Mouse (Mus musculus) megakaryocyte, embryonic 14.5 days (primary cell): ENCODE measurements around the gene Slc25a44. TPM values are rescaled to one million over a fixed set of nuclear protein-coding genes. Genes with fewer than 3 reads are reported as not detected.

Experiments
- H3K27me3 ChIP-seq: replicated peaks from 2 replicates; pipeline ENCODE3; 2012; ENCODE audit warnings: inconsistent platforms
- H3K36me3 ChIP-seq: replicated peaks from 2 replicates; pipeline ENCODE3; 2012; ENCODE audit warnings: low read length, inconsistent platforms, mixed read lengths
- H3K4me1 ChIP-seq: 2 replicates; pipeline ENCODE4 v1.6.1; 2012; ENCODE audit warnings: inconsistent platforms
- H3K4me3 ChIP-seq: replicated peaks from 2 replicates; pipeline ENCODE3; 2012; ENCODE audit warnings: moderate library complexity, mild to moderate bottlenecking, inconsistent platforms
- H3K9me3 ChIP-seq: 2 replicates; pipeline ENCODE4 v1.6.1; 2012; ENCODE audit warnings: inconsistent platforms
- FLI1 ChIP-seq: IDR thresholded peaks from 2 replicates; pipeline ENCODE4 v1.6.1; 2012; ENCODE audit warnings: low read length, inconsistent platforms, mixed read lengths
- GATA1 ChIP-seq: IDR thresholded peaks from 3 replicates; pipeline ENCODE4 v1.6.1; 2012; ENCODE audit warnings: mixed read lengths, low read length, inconsistent platforms, borderline replicate concordance
- polyA plus RNA-seq: library from polyadenylated mRNA; stranded (reverse); fragments of >175 nt; gene quantifications from 2 replicates; pipeline ENCODE4 v1.2.3, GENCODE M21; 2012; ENCODE audit warnings: low replicate concordance; ENCODE audit not compliant: insufficient read depth

The Slc25a44 gene
- polyA plus RNA-seq, 1 experiment = 6.7 TPM

DNA sequence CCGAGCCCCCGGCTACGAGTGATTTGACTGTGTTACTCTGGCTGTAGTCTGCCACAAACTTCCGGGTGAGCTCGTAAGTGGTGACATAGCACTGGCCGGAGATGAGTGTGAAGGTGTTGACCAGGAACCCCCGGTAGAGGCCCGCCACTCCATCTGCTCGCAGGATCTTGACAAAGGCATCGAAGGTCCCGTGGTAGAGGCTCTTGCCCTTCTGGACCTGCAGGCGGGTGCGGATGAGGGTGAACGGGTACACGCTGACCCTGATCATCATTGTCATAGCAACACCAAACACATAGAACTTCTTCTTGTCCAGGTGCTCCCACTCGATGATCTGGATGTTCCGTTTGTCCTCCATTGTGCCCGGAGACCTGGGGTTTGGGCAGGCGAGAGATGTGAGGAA is 4.2 kb downstream of the Slc25a44 start:
- Histone ChIP-seq H3K9me3 (no peaks in the 10 kb centered on the region), H3K4me3 (peak overlapping the region; percentile 6), H3K4me1 (peaks cover 87% of the 10 kb centered on the region), H3K27me3 (no peaks in the 10 kb centered on the region), H3K36me3 (peaks cover 59% of the 10 kb centered on the region)
- no peak for TF ChIP-seq FLI1
- no peak for TF ChIP-seq GATA1

DNA sequence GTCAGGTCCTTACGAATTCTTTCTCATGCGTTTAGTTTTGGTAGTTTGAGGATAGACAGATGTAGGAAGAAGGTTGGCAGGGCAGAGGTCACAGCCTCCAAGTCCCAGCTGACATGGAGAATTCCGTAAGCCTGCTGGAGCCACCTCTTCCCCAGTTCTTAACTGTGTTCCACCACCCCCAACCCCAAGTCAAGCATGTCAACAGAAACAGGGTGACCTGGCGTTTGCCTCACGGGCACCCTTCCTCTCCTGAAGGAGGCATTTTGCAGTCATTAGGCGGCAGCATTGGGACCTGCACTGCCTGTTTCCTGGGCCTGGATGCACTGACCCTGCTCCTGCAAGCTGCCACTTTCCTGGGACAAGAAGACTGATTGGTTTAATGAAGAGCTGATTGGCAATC is 6.9 kb downstream of the Slc25a44 start:
- TF ChIP-seq FLI1 (no peak), GATA1 (no peak)

DNA sequence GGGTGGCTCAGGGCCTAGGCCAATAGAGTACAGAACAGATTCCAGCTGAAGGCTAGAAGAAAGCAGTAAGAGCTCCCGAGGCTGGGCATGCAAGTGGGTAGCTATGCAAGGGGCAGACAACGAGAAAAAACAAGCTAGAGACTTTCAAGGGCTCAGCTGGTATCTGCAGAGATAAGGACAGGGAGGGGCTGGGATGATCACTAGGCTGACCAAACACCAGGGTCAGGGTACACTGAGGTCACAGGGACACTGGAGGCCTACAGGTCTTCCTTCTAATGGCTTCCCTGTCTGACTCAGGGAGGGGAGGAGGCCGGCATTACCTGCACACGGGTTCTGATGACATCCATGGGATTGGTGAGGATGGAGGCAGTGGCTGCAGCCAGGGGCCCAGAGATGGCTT is 9.3 kb downstream of the Slc25a44 start:
- Histone ChIP-seq H3K4me3 (no peak overlapping the region), H3K36me3 (peaks cover 99% of the 10 kb centered on the region), H3K27me3 (no peaks in the 10 kb centered on the region), H3K4me1 (peaks cover 82% of the 10 kb centered on the region), H3K9me3 (no peaks in the 10 kb centered on the region)
- TF ChIP-seq FLI1 = no peak
- TF ChIP-seq GATA1 = no peak

More for the DNA sequence above, 6.9 kb downstream of the Slc25a44 start:
- Histone ChIP-seq H3K4me3 (peak overlapping the region; percentile 31), H3K4me1 (peaks cover 87% of the 10 kb centered on the region), H3K9me3 (no peaks in the 10 kb centered on the region), H3K27me3 (no peaks in the 10 kb centered on the region), H3K36me3 (peaks cover 87% of the 10 kb centered on the region)

DNA sequence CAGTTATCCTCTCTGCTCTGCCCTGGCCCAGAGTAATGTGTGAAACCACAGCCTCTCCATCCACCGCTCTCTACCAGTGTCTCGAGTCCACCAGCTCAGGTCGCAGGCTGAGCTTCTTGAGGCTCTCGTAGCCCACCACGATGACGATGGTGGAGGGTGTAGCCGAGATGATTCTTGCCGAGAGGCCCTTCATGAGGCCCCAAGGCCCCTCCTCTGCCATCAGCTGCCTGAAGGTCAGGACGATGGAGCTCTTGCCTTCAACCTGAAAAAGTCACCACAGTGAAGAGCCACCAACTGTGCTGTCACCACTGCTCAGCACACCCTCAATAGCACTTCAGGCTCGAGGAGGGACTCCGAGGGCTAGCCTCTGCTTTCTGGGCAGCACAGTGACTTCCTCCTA is 12.3 kb downstream of the Slc25a44 start:
- no peak overlapping the region for H3K4me3 ChIP-seq
- peaks cover 68% of the 10 kb centered on the region for H3K36me3 ChIP-seq

DNA sequence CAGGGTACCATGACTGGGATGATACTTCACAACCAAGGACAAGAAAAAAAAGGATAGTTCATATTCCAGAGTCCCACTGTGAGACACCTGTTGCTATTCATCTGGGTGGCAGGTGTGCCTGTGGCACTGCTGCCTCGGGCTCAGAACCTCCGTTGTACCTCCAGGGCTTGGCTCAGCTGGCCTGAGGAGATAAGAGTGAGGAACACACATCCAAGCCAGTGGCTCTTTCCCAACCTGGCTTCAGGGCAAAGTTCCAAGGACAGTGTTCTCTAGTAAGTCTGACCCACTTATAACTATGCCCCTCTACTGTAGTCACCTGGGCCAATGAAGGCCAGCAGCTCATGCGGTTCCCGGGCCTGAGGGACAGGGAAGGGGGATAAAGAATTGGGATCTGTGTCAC is 13.3 kb downstream of the Slc25a44 start:
- no peak overlapping the region for H3K4me3 ChIP-seq
- H3K27me3 ChIP-seq = no peaks in the 10 kb centered on the region
- TF ChIP-seq GATA1 (no peak), FLI1 (no peak)
- peaks cover 59% of the 10 kb centered on the region for H3K36me3 ChIP-seq
- H3K9me3 ChIP-seq = no peaks in the 10 kb centered on the region
- peaks cover 79% of the 10 kb centered on the region for H3K4me1 ChIP-seq

More for the DNA sequence above, 12.3 kb downstream of the Slc25a44 start:
- peaks cover 79% of the 10 kb centered on the region for H3K4me1 ChIP-seq
- TF ChIP-seq GATA1 (no peak), FLI1 (no peak)
- H3K9me3 ChIP-seq = no peaks in the 10 kb centered on the region
- H3K27me3 ChIP-seq = no peaks in the 10 kb centered on the region

DNA sequence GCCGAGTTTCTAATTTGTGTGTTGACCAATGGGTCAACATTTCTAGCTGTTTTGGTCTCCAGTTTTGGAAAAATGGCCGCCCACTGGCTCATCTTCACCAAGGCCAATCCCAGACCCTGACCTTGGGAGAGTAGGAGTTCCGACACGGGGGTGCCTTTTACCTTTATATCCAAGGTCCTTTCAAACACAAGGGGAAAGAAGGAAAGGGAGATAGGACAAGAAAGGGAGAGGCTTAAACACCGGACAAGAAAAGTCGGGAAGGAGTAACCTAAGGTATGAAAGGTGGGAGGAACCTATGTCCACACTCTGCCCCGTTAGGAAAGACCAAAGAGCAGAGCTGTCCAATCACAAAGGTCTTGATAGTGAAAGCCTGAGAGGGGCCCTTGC is 14.3 kb downstream of the Slc25a44 start:
- H3K4me1 ChIP-seq = peaks cover 75% of the 10 kb centered on the region
- TF ChIP-seq GATA1 (no peak), FLI1 (no peak)
- H3K27me3 ChIP-seq = no peaks in the 10 kb centered on the region
- peaks cover 48% of the 10 kb centered on the region for H3K36me3 ChIP-seq
- H3K4me3 ChIP-seq = peak overlapping the region; percentile 92
- no peaks in the 10 kb centered on the region for H3K9me3 ChIP-seq

DNA sequence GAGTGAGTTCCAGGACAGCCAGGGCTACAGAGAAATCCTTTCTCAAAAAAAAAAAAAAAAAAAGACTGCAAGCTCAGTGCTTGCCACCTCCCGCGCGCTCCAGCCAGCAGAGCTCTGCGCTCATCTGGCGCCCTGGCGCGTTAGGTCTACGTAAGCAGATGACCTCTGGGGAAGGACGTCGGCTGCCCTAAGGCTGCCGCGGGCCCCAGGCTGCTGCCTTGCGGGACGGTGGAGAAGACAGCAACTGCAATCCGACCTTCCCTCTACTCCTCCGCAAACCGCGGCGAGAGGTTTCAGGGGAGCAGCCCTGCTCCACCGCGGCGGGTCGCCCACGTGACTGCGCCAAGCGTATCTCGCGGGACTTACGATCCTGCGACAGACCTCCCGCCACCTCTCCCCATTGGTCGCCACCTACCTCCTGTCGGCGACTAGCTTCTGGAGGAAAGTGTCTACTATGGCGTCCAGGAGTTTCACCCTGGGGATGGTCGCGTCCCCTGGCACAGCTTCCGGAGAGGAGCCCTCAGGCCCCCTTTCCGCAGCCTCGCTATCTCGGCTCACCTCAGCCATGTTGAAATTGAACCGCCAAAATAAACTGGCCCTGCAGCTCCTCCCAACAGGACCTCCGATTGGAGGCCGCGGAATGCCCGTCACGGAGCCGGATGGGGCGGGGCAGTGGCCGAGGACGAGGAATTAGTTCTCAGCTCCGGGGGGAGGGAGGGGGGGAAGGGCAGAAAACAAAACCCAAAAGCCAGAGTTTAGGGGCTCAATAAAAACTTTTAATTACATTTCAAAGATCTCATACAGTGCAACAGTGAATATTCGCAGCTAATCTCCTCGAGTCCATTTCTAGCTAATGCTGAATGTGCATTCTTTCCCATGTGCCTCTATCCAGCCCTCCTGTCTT is 14.9 kb downstream of the Slc25a44 start, which contains the start of gene Pmf1:
Pmf1 (minus strand) TSS at position 591 of the 904 bp plus-strand sequence.
- Histone ChIP-seq H3K4me1 (peaks cover 69% of the 10 kb centered on the region), H3K4me3 (peak within 1 kb of the TSS; percentile 92), H3K9me3 (no peaks in the 10 kb centered on the region), H3K36me3 (peaks cover 42% of the 10 kb centered on the region), H3K27me3 (no peaks in the 10 kb centered on the region)
- TF ChIP-seq GATA1 (no peak), FLI1 (peak; percentile 23; the same call in 1 of the 2 replicates)

DNA sequence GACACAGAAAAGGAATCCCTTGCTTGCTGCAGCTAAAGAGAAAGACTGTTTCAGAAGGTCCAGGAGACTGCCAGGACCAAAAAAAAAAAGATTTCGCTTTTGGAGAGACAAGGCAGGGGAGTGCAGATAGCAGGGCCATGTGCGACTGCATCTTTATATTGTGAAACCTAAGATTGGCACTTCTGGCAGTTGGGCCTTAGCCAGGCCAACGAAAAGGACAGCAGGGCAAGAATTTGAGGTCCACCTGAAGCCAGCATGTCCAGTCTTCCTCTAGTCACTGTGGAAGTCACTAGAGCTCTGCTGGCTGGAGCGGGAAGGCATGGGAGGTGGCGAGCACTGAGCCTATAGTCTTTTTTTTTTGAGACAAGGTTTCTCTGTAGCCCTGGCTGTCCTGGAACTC is 16.0 kb downstream of the Slc25a44 start:
- no peaks in the 10 kb centered on the region for H3K9me3 ChIP-seq
- TF ChIP-seq GATA1 (no peak), FLI1 (no peak)
- peak overlapping the region; percentile 85 for H3K4me3 ChIP-seq
- no peaks in the 10 kb centered on the region for H3K27me3 ChIP-seq
- peaks cover 66% of the 10 kb centered on the region for H3K4me1 ChIP-seq
- peaks cover 33% of the 10 kb centered on the region for H3K36me3 ChIP-seq

DNA sequence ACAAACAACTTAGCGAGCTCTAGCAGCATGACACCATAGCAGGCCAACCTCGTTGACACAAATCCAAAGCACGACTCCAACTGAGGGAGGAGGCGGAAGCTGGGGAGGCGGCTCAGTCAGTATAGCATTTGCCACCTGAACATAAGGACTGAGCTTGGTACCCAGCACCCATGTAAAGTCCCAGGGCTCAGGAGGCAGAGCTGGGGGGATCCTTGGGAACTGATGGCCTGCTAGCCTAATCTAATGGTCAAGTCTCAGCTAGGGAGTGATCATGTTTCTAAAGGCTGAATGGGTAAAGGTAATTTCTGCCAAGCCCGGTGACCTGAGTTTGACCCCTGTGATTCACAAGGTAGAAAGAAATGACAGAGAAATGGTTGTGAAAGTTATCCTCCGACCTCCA is 17.4 kb downstream of the Slc25a44 start:
- H3K9me3 ChIP-seq = no peaks in the 10 kb centered on the region
- H3K4me3 ChIP-seq = peak overlapping the region; percentile 7
- TF ChIP-seq GATA1 (no peak), FLI1 (no peak)
- peaks cover 32% of the 10 kb centered on the region for H3K36me3 ChIP-seq
- no peaks in the 10 kb centered on the region for H3K27me3 ChIP-seq
- H3K4me1 ChIP-seq = peaks cover 57% of the 10 kb centered on the region

DNA sequence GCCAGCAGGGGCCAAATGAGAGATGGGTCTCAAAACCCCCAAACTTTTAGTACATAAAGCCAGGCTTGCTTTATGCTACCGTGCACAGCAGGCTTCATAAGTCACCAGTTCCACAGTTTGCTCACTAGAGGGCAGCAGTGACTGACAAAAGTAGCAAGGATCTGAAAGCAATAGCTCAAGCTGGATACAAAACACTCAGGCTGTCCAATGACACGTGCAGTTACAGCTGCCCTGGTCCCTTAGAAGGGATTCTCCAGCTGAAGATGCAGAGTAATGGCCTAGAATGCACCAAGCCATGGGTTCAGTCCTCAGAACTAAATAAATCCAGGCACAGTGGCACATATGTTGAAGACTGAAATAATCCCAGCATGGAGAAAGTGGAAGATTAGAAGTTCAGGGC is 17.8 kb downstream of the Slc25a44 start:
- peaks cover 32% of the 10 kb centered on the region for H3K36me3 ChIP-seq
- H3K27me3 ChIP-seq = no peaks in the 10 kb centered on the region
- peak overlapping the region; percentile 69 for H3K4me3 ChIP-seq
- H3K9me3 ChIP-seq = no peaks in the 10 kb centered on the region
- TF ChIP-seq FLI1 = no peak
- TF ChIP-seq GATA1 = no peak
- peaks cover 55% of the 10 kb centered on the region for H3K4me1 ChIP-seq
